Mouse (Mus musculus): Measurements from ENCODE around the gene Emilin3.

Emilin3 gene

GRCm38 (mm10) chr2:160874231-160874877 lies 37.8 kb downstream of the Emilin3 start:
- in situ Hi-C loops (cut with MboI) = loop anchor here (10.0 kb wide), 1 partner anchor 150 kb away; no protein-coding TSS in a partner anchor

GRCm38 (mm10) chr2:160872890-160873382 lies 39.2 kb downstream of the Emilin3 start, which contains the start of gene Zhx3:
Gene Zhx3 (minus strand): TSS chr2:160872998.
- in situ Hi-C loops (cut with MboI) = loop anchor here (10.0 kb wide), 1 partner anchor 148 kb away; no protein-coding TSS in a partner anchor

GRCm38 (mm10) chr2:160872395-160872794 lies 39.7 kb downstream of the Emilin3 start:
- in situ Hi-C loops (cut with MboI) = loop anchor here (10.0 kb wide), 1 partner anchor 148 kb away; no protein-coding TSS in a partner anchor

- in situ Hi-C loops (cut with MboI) = loop anchor here (10.0 kb wide), 1 partner anchor 147 kb away; no protein-coding TSS in a partner anchor
Observed at GRCm38 (mm10) chr2:160871310-160871709, 40.8 kb downstream of the Emilin3 start.

- in situ Hi-C loops (cut with MboI) = no loop called here
Observed at GRCm38 (mm10) chr2:160869446-160869845, 42.7 kb downstream of the Emilin3 start.

GRCm38 (mm10) chr2:160865266-160865665 lies 46.9 kb downstream of the Emilin3 start:
- in situ Hi-C loops (cut with MboI) = no loop called here

GRCm38 (mm10) chr2:160864112-160864511 lies 48.0 kb downstream of the Emilin3 start:
- in situ Hi-C loops (cut with MboI) = no loop called here

GRCm38 (mm10) chr2:160860363-160860762 lies 51.8 kb downstream of the Emilin3 start:
- in situ Hi-C loops (cut with MboI) = no loop called here

All from mature B cell (primary cell).